Mouse (Mus musculus) A20 (cell line): Measurements from ENCODE around the gene Wwox.

ENCODE experiments used
- DNase-seq: peaks from one replicate; pipeline ENCODE4 v3.0.0-alpha.2; 2011; ENCODE audit warnings: low read depth, low spot score

Gene Wwox

GRCm38 (mm10) chr8:114439334-114440204 lies at the start of gene Wwox:
Gene Wwox (plus strand): TSS chr8:114439655.
- peak; percentile 98 for DNase-seq

DNA sequence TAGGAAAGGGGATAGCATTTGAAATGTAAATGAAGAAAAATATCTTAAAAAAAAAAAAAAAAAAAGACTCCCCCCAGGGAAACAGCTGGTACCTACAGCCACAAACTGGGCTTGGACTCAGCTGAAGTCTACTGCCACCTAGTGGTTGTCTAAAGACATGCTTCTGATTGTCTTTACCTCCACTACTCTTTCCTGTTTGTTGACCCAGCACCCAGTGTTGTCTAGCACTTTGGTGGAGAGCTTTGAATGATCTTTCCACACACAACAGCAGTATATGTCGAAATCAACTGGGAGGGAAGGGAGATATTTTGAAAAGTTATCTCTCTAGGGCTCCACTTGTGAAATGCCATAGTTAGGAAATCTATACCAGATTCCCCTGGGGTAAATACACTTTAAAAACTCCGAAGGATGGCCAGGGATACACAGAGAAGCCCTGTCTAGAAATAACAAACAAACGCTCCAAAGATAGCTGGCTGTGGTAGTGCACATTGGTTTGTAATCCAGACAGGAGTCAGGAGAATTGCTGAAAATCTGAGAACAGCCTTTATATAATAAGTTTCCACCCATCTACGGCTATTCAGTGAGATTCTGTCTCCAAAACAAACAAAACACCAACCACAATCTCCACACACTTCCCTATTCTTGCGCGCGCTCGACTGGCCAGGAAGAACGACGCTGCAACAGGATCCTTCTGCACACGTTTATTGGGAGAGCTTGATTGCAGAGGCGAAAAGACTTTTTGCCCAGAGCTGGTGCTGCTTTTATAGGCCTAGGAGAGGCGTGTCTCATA lies 48.8 kb upstream of the Wwox start:
- DNase-seq, result no peak

DNA sequence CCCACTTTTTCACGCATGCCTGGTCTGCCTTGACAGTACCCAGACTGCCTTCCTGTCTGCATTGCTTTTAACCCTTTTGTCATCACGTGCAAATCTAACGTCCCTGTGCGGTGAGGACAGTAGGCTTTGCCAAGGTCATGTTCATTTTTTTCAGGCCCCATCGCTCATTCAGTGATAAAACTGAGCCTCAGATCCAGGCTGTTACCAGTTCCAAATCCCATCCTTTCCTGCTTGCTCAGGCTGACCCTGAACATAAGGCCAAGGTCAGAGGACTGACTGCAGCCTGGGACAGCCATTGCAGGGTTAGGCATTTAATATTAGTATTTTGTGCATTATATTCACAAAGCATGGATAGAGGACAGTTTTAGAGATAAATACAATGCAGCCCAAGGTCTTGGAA lies 41.1 kb upstream of the Wwox start:
- DNase-seq, result no peak

- DNase-seq, result no peak
These were observed 40.2 kb upstream of the Wwox start for GRCm38 (mm10) chr8:114399273-114399672.

DNA sequence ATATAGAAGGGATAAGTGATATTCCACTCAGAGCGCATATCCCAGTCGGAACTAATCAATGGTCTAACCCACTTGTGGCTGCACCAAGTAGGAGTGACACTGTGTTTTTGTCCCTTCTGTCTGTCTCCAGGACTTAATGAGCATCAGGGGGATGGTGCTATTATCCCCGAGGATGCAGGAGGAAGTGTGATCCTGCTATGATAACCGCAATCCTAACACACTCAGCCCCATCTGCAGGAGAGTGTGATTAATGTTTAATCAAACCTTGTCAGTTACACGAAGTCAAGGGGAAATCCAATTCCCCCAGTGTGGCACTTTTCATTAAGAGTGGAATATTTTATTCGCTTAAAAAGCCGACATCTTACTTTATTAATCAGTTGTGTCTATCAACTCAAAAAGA lies 37.8 kb upstream of the Wwox start:
- no peak for DNase-seq

- DNase-seq, result no peak
These were observed 28.0 kb upstream of the Wwox start for GRCm38 (mm10) chr8:114411421-114411820.

DNA sequence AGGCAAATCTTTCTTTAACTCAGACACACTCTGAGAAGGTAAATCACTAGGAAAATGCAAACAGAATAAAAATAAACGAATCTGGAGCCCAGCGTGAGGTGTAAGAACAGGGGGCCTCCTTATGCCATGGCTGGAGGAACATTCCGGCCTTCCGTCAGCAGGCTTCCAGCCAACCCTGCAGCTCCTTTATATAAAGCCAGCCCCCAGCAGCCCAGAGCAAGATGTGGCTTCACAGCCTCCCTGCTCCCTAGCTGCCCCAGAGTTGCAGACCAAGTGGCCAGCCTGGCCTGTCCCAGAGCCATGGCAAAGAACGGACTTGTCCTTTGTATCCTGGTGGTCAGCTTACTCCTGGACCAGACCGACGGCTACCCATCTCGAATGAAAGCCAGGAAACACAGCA lies 21.7 kb upstream of the Wwox start, which contains the start of gene Clec3a:
Gene Clec3a (plus strand): TSS at position 301 of the 400 bp plus-strand sequence.
- DNase-seq, result no peak

DNA sequence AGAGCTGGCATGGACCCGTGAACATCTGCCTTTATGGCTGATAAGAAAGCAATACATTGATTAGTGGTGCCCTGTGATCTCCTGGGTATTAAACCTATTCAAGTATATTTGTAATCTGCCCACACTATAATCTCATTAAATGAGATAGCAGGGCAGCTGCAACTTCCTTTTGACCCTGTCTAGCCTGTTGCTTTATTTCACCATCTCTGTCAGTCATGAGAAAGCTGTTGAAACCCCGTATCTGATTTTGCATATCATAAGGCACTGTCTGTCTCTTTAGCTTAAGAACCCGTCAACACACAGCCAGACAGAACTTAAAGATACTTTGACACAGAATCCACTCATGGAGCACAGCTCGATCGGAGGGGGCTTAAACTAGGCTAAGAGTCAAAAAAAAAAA lies 21.0 kb upstream of the Wwox start:
- no peak for DNase-seq

DNA sequence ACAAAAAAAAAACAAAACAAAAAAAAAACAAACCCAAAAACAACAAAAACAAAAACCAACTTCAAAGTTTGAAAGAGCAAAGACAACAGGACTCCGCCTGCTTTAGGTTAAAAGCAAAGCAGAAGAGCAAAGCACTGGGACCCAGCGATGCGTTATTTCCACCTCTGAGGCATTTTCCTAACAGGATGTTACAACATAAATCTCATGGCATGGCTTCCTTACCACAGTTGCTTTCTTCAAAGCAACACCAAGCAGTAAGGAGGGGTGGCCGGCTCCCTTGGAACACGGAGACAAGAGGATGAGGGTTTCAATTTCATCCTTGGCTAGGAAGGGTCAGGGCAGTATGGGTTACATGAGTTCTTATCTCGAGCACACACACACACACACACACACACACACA lies 20.6 kb upstream of the Wwox start:
- no peak for DNase-seq

- DNase-seq, result no peak
These were observed 17.9 kb upstream of the Wwox start for GRCm38 (mm10) chr8:114421544-114421943.

- peak; percentile 84 for DNase-seq
These were observed 1.2 kb upstream of the Wwox start for GRCm38 (mm10) chr8:114438236-114438635.

DNA sequence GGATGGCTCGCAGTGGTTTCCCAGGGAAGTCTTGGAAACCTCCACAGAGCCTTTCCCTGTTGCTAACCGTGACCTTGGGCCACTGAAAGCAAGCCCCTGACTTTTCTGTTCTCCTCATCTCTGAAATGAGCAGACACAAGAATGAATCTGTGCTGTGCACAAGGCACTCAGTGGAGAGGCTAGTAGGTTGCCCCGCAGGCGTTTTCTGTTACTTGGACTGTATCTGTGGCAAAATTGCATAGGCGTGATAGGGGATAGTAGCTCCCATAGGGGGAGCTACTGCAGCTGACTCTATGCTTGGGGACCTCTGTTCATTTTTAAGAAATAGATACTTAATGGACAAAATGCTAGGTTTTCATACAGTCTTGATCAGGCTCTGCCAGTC lies 742 bp downstream of the Wwox start:
- DNase-seq, result peak; percentile 80

- peak; percentile 81 for DNase-seq
These were observed 2.2 kb downstream of the Wwox start for GRCm38 (mm10) chr8:114441616-114442015.

DNA sequence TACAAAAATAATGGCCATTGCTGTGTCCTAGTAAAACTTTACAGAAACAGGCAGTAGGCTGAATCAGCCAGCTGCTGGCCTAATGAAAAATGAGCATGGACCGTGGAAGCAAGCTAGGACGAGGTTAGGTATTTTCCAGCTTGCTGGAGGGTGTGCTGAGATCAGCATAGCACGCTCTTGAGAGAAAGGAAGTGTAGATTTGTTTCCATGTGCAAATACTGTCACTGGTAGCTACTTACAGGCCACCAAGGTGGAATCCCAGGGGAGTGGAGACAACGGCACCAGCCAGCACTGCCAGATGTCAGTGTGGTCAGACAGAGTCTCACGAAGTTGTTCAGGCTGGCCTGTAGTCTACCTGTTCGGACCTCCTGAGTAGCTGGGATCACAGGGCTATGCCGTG lies 7.4 kb downstream of the Wwox start:
- DNase-seq, result no peak

GRCm38 (mm10) chr8:114452278-114452677 lies 12.8 kb downstream of the Wwox start:
- no peak for DNase-seq

DNA sequence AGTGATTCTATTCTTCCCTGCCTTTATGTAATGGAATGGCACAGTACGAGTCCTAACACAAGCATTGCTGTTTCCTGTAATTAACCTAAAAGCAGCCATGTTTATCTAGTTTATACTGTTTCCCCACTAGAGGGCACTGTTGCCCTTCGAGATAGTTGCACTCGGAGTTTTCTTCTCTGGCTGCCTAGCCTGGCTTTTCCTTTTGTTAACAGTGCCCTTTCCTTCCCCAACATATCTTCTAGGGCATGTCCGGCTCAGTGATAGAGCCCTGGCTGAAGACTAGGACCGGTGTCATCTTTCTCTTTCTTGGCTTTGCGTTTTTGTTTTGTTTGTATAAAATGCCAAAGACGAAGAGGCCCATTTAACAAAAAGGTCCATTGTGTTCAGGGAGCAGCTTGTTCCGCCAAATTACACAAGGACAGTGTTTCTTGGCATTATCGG lies 13.3 kb downstream of the Wwox start:
- DNase-seq, result peak; percentile 70

GRCm38 (mm10) chr8:114455302-114455701 lies 15.8 kb downstream of the Wwox start:
- no peak for DNase-seq

- no peak for DNase-seq
These were observed 16.5 kb downstream of the Wwox start for GRCm38 (mm10) chr8:114455953-114456352.

DNA sequence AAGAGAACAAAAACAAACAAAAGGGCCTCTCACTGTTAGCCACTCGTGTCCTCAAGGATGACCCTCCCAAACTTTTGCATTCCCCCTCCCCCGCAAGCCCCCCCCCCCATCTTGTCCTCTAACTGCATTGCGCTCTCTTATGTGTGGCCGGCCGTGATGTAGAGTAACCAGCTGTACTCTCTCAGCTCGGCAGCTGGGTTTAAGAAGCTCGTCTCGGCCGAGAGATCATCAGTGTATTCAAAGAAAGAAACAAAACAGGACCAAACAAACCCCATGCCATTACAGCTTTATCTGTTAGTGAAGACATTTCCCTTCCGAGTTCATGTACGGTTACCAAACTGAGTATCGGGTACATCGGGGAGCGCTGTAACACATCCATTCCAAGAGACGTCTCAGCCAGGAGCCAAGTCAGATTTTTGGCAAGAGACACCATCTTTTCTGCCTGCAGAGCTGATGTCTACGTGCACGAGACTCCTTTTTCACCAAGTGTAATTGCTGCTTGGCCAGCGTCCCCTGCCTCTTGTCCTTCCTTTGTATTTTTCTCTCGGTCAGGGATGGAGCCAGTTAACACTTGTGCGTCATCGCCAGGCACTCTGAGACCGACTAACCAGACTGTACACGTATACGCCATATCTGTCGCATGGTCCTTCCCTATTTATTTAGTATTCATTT lies 18.8 kb downstream of the Wwox start:
- no peak for DNase-seq

DNA sequence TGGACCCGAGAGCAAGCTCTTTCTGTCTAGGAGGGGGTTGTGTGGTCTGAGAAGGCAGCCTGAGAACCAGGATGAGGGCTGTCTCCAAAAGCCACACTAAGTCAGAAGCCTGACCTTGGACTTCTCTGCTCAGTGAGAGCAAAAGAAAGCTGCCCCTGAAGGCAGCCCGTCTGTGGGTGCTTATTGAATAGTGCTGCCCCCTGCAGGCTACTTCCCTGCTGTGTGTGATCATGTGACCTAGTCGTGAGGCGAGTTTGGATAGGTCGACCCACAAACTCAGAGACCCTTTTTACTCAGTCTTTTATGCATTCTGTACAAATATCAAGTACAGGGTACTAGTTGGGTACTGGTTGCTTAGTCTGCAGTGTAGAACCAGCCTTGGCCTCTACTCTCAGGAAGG lies 21.1 kb downstream of the Wwox start:
- DNase-seq, result peak; percentile 64

DNA sequence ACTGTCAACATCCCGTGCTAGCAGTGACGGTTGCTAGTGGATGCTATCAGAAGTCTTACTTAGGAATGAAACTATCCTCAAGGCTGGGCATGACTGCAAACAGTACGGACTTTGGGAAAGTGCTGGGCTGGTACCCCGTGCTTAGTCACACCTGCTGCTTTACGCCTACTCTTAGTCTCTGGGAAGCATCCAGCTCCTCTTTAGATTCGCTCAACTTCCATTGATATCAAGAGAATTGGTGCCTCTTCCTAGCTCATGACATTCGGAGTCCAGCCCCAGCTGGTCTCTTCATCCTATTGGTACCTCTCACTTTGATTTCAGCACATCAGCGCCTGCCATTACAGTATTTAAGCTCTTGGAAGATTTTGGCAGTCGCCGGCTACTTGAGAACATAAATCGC lies 23.1 kb downstream of the Wwox start:
- no peak for DNase-seq

DNA sequence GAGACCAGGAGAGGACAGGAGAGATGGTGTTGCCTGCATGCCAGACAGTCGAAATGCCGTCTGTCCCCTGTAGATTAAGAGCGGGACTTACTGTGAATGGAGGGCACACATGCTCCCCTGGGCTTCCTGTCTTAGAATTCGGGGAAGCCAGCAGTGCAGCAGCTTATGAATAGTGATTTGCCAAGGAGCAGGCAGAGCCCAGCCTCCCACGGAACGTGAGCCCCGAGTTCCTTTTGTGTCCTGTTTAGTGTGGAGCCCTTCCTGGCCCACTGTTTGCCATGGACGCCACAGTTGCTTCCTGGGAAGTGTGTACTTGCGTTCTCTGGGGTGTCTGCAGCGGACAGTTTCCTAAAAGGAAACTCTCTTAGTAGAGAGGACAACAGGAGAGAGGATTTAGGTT lies 23.9 kb downstream of the Wwox start:
- DNase-seq, result no peak
